Mouse (Mus musculus): ENCODE data around the gene Macc1.

The Macc1 gene

DNA sequence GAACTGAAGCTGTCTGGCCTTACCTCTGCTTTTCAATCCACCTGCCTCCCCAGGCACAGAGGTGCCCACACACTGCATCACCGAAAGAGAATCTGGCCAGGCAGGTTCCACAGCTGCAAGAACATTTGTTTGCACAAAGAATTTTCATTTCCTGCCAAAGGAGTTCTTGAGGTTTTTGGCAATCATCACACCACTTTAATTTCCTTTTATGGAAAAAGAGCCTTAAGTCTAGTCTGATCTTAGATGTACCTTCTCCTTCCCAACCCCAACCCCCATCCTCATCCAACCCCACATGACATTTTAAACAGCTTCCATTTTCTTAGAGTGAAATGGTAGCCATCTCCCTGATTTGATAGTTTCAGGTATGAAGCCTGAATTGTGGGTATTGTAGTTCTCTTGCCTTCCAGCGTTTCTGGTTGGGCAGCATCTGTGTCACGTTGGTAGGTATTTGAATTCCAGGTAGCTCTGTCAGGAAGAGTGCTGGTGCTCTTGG lies 76.2 kb downstream of the Macc1 start:
- DNase-seq, result peak; percentile 5 to 6

DNA sequence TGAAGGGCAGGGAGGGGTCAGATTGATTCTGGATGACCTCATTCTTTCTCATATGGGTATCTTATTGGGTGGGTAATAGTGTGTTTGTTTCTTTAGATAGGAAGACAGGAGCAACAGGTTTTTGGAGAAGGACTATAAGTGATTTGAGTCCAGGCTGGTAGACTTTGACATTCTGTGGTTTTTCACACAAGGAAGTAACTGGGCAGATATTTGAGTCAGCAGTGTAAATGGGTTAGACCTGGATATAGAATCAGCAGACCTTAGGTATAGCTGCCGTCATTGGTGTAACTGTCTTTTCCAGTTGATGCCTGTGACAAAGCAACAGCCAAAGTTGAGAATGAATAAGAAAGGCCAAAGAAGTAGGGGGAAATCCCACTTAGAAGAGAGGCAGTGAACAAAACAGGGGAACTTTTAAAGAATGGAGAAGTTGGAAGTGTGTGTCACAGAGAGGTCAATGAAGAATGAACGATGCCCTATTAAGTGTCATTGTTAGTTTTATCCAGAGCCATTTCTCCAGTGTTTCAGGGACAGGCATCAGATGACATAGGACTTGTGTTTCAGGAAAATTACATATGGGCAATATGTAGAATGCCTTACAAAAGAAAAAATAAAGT lies 84.1 kb downstream of the Macc1 start:
- DNase-seq, result no peak

DNA sequence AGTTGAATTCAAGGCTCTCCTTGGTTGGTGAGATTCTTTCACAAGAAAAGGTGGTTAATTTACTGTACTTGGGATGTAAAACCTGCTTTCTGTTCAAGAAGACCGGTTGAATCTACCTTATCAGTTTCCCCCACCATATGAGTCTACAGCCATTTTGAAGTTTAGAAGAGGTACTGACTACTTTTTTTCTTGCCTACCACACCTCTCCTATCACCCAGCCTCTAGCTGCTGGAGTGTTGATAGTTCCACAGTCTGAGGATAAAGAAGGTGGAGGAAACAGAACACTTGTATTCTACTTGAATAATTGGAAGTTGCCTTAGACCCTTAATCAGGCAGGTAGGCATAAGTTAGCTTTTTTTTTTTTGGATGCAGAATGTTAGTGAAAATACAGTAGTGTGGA lies 88.2 kb downstream of the Macc1 start:
- DNase-seq, result no peak

DNA sequence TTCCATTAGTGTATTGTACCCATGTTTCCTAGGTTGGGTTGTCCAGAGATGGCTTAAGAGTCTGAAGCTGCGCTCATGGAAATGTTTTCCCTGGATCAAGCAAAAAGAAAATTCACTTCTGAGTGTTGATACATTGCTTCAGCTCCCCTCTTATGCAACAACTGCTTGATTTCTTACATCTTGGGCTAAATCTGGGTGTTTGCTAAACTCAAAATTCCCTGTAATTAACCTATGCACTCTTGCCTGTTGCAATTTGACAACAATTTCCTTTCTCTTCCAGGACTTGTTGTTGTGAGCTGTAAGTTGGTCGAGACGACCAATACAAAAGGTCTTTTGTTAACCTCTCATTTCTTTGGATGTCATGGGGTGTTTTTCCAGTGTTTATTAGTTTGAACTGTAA lies 88.7 kb downstream of the Macc1 start:
- DNase-seq, result no peak

DNA sequence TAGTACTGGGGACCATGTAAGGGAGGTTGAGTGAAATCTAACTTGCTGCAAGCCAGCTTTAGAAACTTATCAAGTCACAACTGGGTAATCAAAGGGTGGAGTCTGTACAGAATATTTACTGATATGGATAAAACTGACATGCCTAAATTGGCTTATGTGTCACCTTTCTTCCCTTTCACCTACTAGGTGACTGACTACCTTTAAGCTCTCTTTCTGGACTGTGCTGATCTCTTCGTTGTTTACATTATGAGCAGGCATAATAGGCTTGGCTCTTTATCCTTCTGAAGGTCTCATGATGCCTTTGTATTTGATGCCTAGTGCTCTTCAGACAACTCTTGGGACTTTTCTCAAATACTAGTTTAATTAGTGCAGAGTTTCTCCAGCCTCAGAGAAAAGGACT lies 90.7 kb downstream of the Macc1 start:
- no peak for DNase-seq

DNA sequence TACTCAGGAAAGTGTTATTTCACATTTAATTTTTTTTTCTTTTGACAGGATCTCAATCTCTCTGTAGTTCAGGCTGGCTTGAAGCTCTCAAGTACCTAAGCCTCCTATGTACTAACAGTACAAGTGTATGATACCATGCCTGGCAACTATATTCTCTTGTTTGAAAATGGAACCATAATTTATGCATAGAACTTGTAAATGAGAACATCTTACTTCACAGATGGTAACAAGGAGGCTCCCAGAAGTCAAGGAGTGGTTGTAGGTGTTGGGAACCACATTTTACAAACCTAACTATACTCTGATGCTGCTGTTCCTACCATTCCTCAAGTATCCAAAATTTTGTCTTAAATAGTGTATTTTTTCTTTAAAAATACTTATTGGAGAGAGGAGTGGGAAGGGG lies 96.5 kb downstream of the Macc1 start:
- DNase-seq, result no peak

DNA sequence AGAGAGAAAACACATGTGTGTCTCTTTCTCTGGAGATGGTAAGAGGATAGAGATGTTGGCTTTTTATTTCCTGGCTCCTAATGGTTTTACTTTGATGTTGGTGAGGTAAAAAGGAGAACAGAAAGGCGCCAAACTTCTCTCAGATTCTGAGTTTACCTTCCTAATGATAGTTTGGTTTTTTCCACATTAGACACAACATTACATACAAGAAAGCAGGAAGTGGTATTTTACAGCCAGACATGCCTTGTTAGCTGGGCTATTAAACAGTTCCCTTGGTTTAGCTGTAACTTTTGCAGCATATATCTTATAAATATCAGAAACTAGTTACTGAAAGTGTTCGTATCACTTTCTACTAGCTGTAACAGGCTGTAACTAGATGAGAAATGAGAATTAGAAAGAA lies 96.9 kb downstream of the Macc1 start:
- DNase-seq, result no peak

DNA sequence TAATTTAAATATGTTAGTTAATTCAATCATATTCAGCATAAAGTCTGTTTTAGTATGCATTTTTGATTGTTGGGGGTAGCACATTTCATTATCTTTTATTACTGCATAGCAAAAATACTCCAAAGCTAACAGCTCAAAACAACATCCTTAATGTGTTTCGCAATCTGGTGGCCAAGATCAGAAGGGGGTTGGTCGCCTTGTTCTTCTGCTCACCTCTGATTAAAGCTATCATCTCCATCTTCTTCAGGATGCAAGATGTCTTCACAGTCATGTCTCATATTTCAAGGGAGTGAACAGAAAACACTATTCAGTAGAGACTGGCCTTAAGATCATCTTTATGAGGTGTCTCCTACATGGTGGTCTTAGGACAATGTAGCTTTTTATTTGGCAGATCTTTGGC lies 97.9 kb downstream of the Macc1 start:
- no peak for DNase-seq

DNA sequence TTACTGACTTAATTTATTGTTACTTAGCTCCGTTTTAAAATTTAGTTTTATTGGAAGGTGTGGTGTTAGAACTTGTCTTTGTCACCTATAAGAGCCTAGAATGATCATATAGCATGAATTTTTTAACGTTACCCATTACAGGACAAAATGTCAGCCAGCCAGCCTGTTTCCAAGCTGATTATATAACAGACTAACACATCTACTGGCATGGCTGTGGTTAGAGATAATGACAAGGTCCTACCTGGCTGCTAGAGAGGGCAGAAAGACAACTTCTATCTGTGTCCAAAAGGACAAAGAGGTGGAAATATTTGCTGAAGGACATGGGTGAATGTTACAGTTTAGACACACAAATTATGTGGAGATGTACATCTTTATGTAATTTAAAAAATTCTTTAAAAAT lies 101.8 kb downstream of the Macc1 start:
- no peak for DNase-seq

DNA sequence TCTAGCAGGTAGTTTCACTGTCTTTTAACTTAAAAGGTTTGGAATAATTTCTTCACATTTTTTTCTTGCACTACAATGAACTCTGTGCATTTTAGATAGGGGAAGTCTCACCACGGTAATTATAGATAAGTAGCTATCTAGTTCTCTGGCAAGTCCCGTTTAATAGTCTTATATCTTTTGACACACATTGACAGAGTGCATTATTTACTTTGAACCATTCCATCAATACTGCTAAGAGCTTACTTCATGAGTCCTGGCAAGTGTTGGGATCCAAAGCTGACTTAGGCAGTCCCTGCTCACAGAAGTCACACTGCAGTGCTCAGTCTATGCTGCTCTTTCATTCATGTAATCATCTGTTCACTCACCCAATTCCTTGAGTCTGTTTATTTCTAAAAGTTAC lies 111.7 kb downstream of the Macc1 start:
- DNase-seq, result no peak

DNA sequence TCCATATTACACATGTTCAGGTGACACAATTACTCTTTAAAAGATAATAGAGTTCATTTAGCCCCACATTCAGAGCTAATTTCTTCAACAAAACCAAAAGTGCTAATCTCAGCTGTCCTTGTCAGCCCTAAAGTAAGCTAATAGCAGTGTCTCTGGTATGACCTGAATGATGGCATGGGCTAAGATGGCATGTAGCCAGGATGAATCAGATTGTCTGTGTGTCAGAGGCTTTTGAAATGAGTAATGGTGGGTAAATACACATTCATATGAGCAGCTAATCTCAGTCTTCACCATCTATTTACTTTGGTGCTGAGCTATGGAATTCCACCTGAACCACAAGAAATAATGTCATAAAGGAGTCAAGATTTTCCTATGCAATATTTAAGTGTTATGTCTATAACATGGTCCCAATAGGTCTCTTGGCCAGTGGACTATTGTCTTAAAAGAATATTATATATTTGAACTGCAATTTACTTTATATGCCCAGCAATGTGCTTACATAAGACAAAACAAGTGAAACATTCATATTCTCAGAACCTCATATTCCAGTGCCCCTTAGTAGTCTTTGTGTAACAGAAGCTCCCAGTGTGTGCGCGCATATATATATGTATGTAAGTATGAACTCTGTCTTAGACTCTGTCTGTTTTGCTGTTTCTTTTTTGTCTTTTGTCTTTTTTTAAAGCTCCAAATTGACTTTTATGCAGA lies 112.3 kb downstream of the Macc1 start:
- no peak for DNase-seq

DNA sequence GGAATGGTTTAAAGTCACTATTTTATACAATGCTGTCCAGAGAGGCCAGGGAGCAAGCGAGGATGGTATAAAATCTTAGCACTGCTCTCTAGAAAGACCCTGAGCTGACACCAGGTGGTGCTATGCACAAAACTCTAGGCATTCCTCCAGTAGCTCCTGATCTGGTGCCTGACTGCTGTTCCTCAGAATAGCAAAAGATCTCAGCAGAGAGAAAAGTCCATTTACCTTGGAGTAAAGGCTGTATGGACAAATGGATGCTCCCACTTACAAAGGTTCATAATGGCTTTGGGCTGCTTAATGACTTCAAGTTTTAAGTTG lies 112.8 kb downstream of the Macc1 start:
- DNase-seq, result peak in 1 of 2 experiments; percentile 3

DNA sequence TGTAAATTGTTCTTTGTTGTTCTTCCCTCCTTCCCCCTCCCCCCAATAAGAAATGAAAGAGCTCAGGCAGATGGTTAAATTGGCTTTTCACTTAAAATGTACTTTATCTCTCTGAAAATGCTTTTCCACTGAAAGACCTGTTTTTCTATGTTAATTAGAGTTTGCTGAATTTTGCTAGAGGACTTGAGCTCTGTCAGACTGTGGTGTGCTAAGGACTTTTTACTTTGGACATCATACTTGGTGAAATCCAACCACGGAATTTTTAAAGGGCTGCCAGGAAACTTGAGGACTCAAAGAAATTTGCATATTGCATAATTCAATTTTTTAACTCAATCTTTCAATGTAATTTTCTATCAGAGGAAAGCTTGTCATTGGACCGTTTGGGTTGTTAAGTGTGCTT lies 126.7 kb downstream of the Macc1 start:
- no peak for DNase-seq

DNA sequence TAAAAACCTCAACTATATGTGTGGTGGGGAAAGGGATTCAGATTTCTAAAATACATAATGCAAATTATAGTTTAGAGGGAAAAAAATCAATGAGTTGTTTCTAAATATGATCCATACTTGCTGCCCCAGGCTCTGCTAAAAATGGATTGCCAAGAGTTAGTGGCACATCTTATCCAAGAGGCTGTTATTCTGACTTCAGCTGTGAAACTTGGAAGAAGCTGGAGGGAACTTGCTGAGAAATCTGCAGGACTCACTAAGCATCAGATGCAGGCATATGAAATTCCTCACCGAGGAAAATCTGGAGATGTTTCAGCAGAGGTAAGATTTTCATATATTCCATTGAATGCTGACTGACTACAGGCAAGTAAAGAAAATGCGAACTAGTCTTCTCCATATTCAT lies 136.0 kb downstream of the Macc1 start:
- no peak for DNase-seq

DNA sequence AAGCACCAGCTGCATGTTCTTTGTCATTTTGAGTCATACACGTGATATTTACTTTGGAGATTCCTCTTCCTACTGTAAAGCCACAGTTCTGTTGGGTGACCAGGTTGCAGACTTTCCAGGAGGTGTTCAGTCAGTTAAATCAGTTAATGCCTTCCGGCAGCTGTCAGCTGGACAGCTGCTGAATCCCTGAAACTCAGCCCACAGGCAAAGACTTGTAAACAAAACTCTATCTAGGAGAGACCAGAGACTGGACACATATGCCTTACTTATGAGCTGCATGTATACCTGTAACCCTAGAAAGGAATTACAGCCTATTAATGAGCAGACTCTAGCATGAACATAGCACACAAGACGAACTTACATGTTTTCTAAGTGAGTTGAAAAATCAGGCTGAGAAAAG lies 137.2 kb downstream of the Macc1 start:
- DNase-seq, result no peak

DNA sequence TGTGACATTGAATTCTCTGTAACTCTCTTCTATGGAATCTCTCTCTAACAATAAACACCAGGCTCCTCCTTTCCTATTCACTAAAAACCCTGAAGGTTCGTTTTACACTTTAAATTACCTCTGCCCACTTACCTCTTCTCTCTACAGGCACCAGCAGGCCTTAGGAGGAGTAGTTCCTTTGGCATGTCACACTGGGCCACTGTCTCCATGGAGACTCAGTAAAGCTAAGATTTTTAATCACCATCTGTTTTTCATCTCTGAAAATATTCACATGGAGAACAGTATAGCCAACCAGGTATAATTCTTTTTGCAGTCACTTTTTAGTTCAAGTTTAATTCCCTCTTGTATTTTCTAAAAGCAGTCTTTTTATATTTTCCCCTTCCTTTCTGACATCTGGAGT lies 140.0 kb downstream of the Macc1 start:
- DNase-seq, result no peak

DNA sequence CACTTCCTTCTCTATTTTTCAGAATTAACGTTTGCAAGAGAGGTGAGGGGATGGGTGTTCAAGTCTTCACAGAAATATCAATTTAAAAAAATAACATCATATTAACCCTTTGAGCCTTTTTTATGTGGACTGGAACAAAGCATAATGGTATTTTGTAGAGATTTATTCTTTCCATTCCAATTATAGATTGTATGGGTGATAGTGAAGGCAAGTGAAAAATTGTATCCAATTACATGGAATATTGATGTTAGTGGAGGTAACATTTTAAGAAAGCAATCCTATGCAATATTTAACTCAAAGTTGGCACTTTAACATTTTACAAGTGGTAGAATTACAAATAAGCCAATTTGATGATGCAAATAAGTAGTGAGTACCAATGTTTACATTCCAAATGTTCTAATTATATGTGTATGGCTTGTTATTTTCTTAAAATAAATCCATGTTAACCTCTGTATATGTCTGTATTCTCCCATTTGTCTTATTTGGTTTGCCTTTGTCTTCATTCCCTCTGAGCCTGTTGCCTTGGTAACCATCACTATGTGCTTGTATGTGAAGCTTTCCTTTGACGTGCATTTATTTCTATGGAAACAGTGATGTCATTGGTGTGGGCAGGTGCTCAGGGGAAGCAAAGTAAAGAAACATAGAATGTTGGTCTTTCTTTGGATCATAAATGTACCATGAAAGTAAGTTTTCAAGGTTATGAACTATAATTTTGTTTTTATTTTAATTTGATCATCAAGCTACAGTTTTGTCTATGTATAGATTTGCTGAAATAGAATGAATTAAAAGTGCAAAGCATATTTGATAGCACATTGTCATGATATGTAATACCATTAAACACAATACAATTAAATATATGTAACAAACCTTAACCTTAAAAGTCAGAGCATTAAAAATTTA lies 150.2 kb downstream of the Macc1 start:
- no peak for DNase-seq

DNA sequence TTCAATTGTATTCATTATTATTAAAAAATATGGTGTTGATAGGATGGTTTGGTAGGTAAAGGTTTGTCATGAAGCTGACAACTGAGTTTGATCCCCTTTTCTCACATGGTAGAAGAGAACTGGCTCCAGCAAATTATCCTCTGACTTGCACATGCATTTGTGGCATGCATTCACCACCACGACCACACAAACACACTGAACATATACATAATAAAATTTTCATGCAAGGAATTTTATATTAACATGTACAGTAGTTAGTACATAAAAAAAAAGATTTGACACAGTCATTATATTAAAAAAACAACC lies 150.8 kb downstream of the Macc1 start:
- DNase-seq, result no peak

DNA sequence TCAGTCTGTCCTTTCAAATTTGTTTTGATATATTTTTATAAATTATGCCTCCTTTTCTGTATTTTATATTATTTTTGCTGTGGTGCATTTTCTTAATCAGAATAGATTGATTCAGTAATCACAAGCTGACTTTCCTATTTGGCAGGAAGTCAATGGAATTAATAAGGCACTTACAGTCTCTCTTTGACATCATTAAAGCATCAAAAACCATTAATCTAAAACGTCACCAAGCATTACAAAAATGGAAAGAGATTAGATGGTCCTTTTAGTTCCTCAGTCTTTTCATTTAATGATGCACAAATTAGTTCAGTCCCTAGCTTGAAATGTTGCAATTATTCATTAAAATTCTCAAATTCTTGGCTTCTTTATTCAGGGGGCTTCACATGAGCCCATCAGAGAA lies 153.6 kb downstream of the Macc1 start:
- DNase-seq, result no peak

DNA sequence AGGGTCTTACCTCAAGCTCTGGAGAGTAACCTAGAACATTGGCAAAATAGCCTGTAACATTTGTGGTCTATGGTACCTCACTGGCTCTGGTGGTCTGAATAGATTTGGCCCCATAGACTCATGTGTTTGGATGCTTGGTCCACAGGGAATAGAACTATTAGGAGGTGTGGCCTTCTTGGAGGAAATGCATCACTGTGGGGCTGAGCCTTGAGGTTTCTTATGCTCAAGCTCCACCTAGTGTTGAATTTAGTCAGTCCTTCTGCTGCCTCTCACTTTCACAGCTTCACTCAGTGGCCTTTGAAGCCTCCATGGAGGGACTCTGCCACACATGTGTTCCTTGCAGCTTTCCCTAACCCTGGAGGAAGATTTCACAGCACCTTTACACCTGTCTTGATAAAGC lies 156.2 kb downstream of the Macc1 start:
- no peak for DNase-seq

DNA sequence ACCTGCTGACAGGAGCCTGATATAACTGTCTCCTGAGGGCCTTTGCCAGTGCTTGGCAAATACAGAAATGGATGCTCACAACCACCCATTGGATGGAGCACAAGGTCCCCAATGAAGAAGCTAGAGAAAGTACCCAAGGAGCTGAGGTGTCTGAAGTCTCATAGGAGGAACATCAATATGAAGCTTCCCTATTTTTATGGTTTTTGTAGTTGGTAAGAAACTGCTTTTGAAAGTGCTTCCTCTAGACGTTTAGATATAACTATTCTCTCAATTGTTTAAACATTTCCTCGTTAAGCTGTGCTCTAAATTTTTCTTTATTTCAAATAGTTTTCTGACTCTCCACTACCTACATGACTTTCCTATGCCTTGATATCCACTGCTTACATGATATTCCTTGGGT lies 169.2 kb downstream of the Macc1 start:
- DNase-seq, result no peak

DNA sequence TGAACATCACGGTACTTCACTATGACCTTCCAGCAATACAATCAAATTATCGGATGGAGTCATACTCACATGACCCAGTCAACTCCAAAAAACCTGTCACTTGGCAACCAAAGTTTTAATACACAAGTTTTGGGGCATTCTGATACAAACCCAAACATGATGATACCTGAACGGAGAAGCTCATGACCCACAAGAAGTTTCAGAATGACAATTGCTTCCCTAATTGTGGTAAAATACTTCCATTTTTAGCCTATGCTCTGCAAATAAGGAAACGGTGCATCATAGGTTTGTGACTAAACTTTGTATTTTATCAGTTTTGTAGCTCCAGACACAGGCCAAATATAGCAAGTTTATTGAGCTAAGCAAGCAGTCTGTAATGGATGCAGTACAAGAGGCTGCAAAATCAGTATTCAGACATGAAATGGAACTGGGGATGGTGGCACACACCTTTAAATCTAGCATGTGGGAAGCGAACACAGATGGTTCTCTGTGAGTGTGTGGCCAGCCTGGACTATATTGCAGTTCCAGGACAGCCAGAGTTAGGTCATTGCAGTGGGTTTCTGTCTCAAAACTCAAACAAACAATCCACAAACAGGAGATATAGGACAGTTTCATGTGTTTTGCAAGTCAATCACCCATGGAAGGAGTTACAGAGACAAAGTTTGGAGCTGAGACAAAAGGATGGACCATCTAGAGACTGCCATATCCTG lies 170.0 kb downstream of the Macc1 start:
- DNase-seq, result no peak

DNA sequence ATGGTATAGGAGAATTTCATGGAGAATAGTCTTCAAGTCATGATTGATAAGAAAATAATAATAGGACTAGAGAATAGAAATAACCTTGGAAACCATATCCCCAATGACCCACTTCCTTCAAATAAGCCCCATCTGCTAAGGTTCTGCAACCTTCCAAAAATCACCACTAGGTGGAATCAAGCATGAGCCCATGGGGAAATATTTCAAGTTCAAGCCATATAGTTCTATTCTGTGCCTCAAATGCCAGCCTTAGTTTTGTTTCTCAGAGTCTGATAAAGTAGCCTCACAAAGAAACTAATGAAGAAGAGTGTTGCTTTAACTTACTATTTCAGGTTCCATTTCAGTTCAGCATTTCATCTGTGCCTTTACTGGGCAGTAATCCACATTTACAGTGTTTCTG lies 197.1 kb downstream of the Macc1 start:
- DNase-seq, result no peak
